Mouse (Mus musculus) kidney, postnatal 36 days (tissue): ENCODE results near the gene Fam8a1.
A peak's percentile ranks its signal among the peaks of the same experiment; 100 is the strongest.

Experiments
- DNase-seq, 2 experiments: peaks; one replicate each; pipeline ENCODE4 v3.0.0; 2021 to 2022; ENCODE audit warnings: mixed read lengths in 2 of 2

Fam8a1 gene

GRCm38 (mm10) chr13:46669048-46669619 lies at the start of gene Fam8a1:
Gene Fam8a1, plus strand, starts transcription at chr13:46669522.
- DNase-seq, result peak; percentile 88 to 93

GRCm38 (mm10) chr13:46619633-46620032 lies 49.7 kb upstream of the Fam8a1 start:
- DNase-seq, result peak in 1 of 2 experiments; percentile 8

- peak; percentile 13 to 21 for DNase-seq
These were observed 48.2 kb upstream of the Fam8a1 start for GRCm38 (mm10) chr13:46620964-46621757.

GRCm38 (mm10) chr13:46626608-46627007 lies 42.7 kb upstream of the Fam8a1 start:
- DNase-seq, result no peak

GRCm38 (mm10) chr13:46627841-46628240 lies 41.5 kb upstream of the Fam8a1 start:
- DNase-seq, result no peak

GRCm38 (mm10) chr13:46629391-46629790 lies 39.9 kb upstream of the Fam8a1 start:
- DNase-seq, result no peak

- no peak for DNase-seq
These were observed 36.5 kb upstream of the Fam8a1 start for GRCm38 (mm10) chr13:46632796-46633195.

- no peak for DNase-seq
These were observed 35.8 kb upstream of the Fam8a1 start for GRCm38 (mm10) chr13:46633320-46634132.

GRCm38 (mm10) chr13:46634133-46634488 lies 35.2 kb upstream of the Fam8a1 start:
- no peak for DNase-seq

- DNase-seq, result no peak
These were observed 28.5 kb upstream of the Fam8a1 start for GRCm38 (mm10) chr13:46640608-46641468.

GRCm38 (mm10) chr13:46642318-46642717 lies 27.0 kb upstream of the Fam8a1 start:
- DNase-seq, result peak in 1 of 2 experiments; percentile 14

- DNase-seq, result no peak
These were observed 25.1 kb upstream of the Fam8a1 start for GRCm38 (mm10) chr13:46644175-46644574.

- DNase-seq, result no peak
These were observed 23.8 kb upstream of the Fam8a1 start for GRCm38 (mm10) chr13:46645476-46645875.

- DNase-seq, result no peak
These were observed 17.5 kb upstream of the Fam8a1 start for GRCm38 (mm10) chr13:46651853-46652252.

GRCm38 (mm10) chr13:46652671-46653070 lies 16.7 kb upstream of the Fam8a1 start:
- DNase-seq, result no peak

GRCm38 (mm10) chr13:46653671-46654070 lies 15.7 kb upstream of the Fam8a1 start:
- DNase-seq, result no peak

- no peak for DNase-seq
These were observed 14.8 kb upstream of the Fam8a1 start for GRCm38 (mm10) chr13:46654566-46654965.

- no peak for DNase-seq
These were observed 10.1 kb upstream of the Fam8a1 start for GRCm38 (mm10) chr13:46659211-46659610.

GRCm38 (mm10) chr13:46663461-46663964 lies 5.8 kb upstream of the Fam8a1 start:
- DNase-seq, result peak in 1 of 2 experiments; percentile 18

GRCm38 (mm10) chr13:46669620-46670271 lies 424 bp downstream of the Fam8a1 start:
- peak in 1 of 2 experiments; percentile 9 for DNase-seq

- no peak for DNase-seq
These were observed 1.2 kb downstream of the Fam8a1 start for GRCm38 (mm10) chr13:46670514-46670913.

GRCm38 (mm10) chr13:46674601-46675000 lies 5.3 kb downstream of the Fam8a1 start:
- DNase-seq, result peak in 1 of 2 experiments; percentile 53
